Mouse (Mus musculus) layer of hippocampus, adult 18-20 months (tissue): ENCODE data around the gene Psme4. TPM values are rescaled to one million over a fixed set of nuclear protein-coding genes. Genes with fewer than 3 reads are reported as not detected.
"Not testable (repeated sequence)": the region's sequence is repeated elsewhere in the genome, so short reads cannot be mapped to it uniquely, and the experiment has no call there.

ENCODE experiments used
- DNase-seq, 2 experiments: peaks; one replicate each; pipeline ENCODE4 v3.0.0; 2022; ENCODE audit warnings: low spot score in 2 of 2
- long read RNA-seq: library from polyadenylated mRNA; stranded (forward); transcript quantifications from one replicate; pipeline ENCODE4 v2.0.0, GENCODE M21; 2021
- total RNA-seq, 2 experiments: library from RNA; stranded (reverse); gene quantifications; 2 replicates each; pipeline ENCODE4 v1.2.3; 2021

Gene Psme4
- total RNA-seq, result 10 to 100 TPM; 32.1 to 33.9 TPM
- long read RNA-seq, full-length matches to known transcripts, result 1 of 4 reads
- long read RNA-seq, partial matches to known transcripts, result 2 of 4 reads
- long read RNA-seq, other reads (novel, unspliced or antisense), result 1 of 4 reads

DNA sequence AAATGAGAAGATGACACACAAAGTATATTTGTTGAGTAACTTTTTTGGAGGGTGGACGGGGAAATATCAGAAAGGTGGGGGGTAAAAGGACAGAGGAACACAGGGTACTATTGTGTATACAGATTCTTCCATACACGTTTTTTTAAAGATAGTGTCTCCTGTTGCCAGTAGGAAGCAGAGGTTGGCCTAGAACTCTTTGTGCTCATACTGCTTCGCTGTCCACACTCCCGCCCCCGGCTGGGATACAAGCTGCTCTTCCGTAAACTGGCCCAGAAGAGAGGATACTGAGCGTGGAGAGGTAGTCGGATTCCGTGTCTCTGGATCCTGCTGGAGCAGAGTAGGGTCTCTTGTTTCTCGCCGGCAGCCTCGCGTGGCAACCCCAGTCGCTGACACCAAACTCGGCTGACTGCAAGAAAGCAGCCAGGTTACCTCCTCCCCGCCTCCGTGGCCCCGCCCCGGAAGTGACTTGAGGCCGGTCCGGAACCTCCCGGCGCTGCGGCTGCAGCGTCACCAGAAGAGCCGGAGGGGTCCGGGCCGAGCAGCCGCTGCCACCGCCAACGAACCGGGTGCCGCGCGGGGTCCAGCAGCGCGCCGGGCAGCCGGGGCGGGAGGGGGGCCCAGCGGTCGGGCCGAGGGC is at the start of gene Psme4:
Gene Psme4 (plus strand): TSS at position 460 of the 637 bp plus-strand sequence.
- peak; percentile 91 to 94 for DNase-seq

DNA sequence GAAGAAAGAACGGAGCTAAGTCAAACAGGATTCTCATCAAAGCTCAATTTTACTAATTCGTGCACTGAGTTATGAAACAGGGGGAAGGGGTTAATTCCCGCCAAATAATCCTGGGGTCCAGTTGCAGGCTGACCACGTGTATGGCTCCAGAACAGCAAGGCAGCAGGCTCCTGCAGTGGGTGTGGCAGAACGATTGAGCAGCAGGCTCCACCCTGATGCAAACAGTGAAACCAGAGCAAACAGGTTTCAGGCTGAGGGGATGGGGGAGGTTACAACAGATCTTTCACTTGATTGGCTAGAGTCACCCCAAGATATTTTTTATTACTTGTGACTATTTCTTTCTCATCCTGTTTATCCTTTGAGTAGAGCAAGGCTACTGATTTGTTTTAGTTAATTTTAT is 48.1 kb upstream of the Psme4 start:
- no peak for DNase-seq

- DNase-seq, result no peak
Measured at GRCm38 (mm10) chr11:30730721-30731120, 40.8 kb upstream of the Psme4 start.

- peak in 1 of 2 experiments; percentile 31 for DNase-seq
Measured at GRCm38 (mm10) chr11:30733376-30733775, 38.1 kb upstream of the Psme4 start.

- DNase-seq, result no peak
Measured at GRCm38 (mm10) chr11:30743991-30744390, 27.5 kb upstream of the Psme4 start.

GRCm38 (mm10) chr11:30748938-30749337 is 22.6 kb upstream of the Psme4 start:
- no peak for DNase-seq

- no peak for DNase-seq
Measured at GRCm38 (mm10) chr11:30749587-30749986, 21.9 kb upstream of the Psme4 start.

DNA sequence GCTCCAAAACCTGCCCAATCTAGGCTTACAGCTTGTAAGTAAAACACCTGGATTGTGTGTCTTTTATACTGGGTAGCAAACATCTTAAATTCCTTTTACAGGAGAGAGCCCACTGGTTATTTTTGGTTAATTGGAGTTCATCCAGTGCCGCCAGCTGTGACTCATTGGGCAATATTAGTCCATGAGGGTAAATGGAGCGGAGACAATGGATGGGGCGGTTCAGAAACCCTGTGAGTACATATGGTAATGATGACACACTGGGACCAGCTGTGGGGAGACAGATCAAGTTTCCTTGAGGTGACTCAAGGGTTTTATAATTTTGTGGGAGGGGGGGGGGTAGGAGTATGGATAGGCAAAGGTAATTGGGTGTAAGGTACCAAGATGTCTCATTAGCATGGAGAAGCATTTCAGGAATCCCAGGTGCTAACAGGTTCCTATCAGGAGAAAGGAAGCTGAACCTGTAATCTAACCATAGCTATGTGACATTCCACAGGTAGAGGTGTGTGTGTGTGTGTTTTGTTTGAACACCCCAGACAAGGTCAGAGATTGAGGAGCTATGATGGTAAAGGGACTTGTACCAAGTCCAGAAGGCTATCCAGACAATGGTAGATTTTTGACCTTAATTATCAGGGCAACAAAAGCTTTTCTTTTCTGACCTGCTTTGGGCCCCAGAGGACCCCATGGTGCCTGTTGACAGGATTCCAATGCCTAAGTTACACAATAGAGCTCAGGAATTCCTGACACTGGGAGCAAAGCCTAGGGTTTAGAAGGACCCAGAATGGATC is 21.3 kb upstream of the Psme4 start:
- no peak for DNase-seq

GRCm38 (mm10) chr11:30752956-30753355 is 18.6 kb upstream of the Psme4 start:
- DNase-seq, result no peak

GRCm38 (mm10) chr11:30754486-30754854 is 17.1 kb upstream of the Psme4 start:
- not testable (repeated sequence) for DNase-seq

GRCm38 (mm10) chr11:30754855-30755530 is 16.5 kb upstream of the Psme4 start:
- DNase-seq, result peak in 1 of 2 experiments; percentile 20

DNA sequence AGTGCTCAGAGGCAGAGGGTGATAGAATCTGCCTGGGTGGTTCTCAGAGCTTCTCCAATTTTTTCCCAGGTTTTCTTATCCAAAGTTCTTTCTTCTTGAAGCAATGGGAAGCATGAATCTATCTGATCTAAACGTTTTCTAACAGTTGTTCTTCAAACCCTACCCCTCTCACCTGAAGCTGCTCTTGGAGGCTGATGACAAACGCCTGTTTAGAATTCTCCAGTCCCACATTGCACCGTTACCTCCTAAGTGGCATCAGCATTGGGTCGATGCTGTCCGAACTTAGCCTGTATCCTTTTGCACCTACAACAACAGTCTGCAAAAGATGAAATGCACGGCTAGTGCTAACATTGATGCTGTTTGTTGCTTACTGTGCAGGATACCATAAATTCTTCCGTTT is 10.1 kb upstream of the Psme4 start:
- no peak for DNase-seq

DNA sequence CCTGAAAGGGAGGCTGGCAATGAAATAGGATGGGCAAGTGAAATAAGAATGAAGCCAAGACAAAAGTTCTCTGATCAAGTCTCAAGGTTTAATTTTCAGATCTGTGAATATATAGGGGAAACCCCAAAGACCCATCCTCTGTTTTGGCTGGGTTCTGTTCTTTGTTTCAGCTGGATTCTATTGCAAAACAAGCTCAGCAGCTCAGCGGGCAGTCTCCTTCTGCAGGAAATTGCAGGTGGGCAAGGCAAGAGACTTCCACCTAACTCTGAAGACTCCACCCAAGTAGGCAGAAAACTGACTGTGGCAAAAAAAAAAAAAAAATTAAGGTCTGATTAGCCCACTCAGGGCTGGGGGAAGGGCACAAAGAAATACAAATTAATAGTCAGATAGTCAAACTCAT is 9.6 kb upstream of the Psme4 start:
- no peak for DNase-seq

DNA sequence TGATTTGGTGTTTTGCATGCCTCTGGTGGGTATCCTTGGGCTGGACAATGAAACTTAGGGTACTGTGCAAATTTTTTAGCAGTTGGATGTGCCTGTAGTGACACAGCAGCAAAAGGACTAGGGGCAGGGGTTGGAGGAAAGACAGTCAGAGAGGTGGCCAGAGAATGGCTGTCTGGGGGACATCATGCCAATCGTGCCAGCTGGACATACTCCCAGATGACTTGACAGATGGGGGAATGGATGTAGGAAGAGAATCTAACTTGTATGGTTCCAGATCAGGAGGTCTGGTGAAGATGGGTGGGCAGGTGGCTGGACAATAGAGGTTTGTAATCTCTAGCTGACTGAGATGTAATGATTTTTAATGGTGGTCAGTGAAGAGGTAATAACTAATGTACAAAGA is 6.5 kb upstream of the Psme4 start:
- DNase-seq, result no peak

- DNase-seq, result no peak
Measured at GRCm38 (mm10) chr11:30770817-30771216, 709 bp upstream of the Psme4 start.

GRCm38 (mm10) chr11:30771904-30772581 is 517 bp downstream of the Psme4 start:
- peak; percentile 38 to 59 for DNase-seq

DNA sequence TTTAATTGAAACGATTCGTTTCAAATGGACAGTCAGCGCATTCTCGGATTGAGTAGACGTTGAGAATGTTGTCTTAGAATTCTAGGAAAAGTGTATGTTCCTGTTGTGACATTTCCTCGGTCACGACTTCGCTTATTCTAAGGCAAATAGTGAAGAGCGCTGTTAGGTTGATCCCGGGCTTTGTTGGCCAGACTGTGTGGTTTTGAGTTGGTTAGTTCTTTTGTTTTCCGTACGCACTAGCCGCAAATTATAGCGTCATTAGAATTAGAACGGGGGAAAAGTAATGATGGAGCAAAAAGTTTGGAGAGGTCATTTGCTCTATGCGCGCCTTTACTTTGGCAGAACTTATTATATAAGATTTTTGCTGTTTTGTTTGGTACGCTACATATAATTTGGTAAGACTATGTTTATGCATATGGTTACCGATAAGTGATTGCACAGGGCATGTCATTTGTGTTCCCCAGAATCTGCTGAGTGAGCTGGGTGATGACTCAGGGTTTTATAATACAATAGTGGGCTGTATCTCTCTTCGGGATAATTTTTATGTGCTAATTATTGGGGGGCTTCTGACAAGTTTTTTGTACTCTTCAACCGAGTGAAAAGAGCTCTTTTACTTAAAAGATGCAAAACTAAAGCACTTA is 1.4 kb downstream of the Psme4 start:
- no peak for DNase-seq

DNA sequence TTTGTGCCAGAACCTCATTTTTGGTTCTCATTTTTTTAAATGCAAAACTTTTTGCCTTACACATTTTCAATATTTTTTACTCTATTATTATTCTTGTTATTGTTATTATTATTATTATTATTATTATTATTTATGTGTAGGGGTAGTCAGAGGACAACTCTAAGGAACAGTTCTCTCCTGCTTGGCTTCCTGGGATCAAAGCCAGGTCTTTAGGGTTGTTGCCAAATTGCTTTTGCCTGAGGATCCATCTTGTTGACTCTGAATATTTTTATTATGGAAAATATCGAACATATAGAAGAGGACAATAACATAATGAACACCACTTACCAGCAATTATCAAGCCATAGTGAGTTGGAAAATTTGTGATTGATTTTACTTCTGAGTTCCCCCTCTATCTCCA is 3.1 kb downstream of the Psme4 start:
- no peak for DNase-seq

- no peak for DNase-seq
Measured at GRCm38 (mm10) chr11:30777498-30777897, 6.0 kb downstream of the Psme4 start.

DNA sequence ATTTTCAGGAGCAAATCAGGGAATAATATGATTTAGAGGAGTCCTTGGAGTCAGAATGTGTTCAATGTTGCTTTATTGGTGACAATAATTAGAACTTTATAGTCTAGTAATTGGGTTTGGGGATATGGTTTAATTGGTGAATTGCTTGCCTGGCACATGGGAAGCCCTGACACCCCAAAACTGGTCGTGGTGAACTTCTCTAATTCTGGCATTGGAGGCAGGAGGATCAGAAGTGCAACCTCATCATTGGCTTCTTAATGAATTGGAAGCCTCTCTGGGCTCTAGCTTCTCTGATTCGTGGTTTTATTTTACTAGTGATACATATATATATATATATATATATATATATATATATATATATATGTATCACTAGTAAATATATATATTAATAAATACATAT is 9.4 kb downstream of the Psme4 start:
- DNase-seq, result no peak

DNA sequence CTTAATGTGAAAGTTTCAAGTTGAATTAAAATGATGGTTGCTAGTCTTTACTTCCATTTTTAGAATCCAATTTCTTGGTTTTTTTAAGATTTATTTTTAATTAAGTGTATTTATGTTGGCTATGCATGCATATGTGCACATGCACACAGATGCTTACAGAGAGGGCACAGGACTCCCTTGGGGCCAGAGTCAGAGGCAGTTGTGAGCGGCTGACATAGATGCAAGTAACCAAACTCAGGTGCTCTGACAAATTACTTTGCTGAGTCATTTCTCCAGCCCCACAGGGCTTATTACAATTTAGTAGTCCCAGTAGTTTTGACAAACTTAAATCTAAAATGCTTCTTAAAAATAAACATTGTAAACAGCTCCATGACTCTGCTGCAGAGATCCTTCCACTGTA is 10.1 kb downstream of the Psme4 start:
- no peak for DNase-seq
